In the genomic region with DNA sequence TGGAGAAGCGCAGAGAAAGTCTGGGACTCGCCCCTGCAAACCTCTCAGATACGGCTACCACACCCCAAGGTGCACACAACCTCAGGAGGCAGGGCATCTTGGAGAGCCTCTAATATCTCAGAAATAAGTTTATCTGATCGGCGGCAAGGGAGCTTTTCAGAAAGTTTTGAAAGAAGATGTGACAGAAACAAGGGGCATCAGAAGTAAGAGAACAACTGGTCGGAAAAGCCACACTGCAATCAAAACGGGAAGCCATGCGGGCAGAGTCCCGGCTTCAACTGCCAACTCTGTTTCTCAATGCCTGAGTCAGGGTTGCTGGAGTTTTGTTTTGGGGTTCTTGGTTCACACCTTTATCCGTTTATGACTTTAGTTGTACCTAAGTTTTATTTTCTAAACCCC, we compare ENCODE assay signal across 8 mouse cellular contexts. TPM values are rescaled to one million over a fixed set of nuclear protein-coding genes. Genes with fewer than 3 reads are reported as not detected.
DNase-seq lines count a peak whose midpoint lies in the region; ATAC-seq and TF ChIP-seq lines count a peak whose summit lies in the region.

No protein-coding gene starts in this region.

- H3K79me2 ChIP-seq in heart, adult 2 months (replicated peaks; ENCODE audit: control insufficient read depth, insufficient read depth, low read length), result peaks cover 2% of the 10 kb centered on the region

- in situ Hi-C loops in ES-E14 (cut with MboI; ENCODE audit: low sequenced_read_pairs in 2 of 2, unreplicated experiment in 2 of 2), result no loop called here

- under 1% methylated on average over 10 of the region's 10 CpGs for WGBS in heart, adult 2 months
- 17% methylated on average over 10 of the region's 10 CpGs for WGBS in hindbrain, embryonic 10.5 days

- no peak for TF ChIP-seq CTCF in heart, adult 2 months (IDR thresholded peaks at IDR 0.05)

- H3K27me3 ChIP-seq in heart, adult 2 months (ENCODE audit: control insufficient read depth, insufficient read depth, low read length), result no peaks in the 10 kb centered on the region
- peaks cover 66% of the 10 kb centered on the region for H3K27me3 ChIP-seq in hindbrain, embryonic 10.5 days (ENCODE audit: insufficient read depth, poor library complexity, severe bottlenecking)

- intact Hi-C loops in heart, adult 2 months (cut with DNase I), result loop anchor here (2.0 kb wide), 1 partner anchor 22 kb away; no protein-coding TSS in a partner anchor

- no peak for TF ChIP-seq EP300 in heart, adult 2 months (IDR thresholded peaks at IDR 0.05; ENCODE audit: insufficient read depth, low read depth, low read length)

- H3K9ac ChIP-seq in heart, adult 2 months (ENCODE audit: low read depth, low read length), result peak overlapping the region; percentile 97
- no peak overlapping the region for H3K9ac ChIP-seq in ES-E14 (ENCODE audit: insufficient read depth, low read depth, low read length, poor library complexity, severe bottlenecking)

- DNase-seq in heart, adult 2 months, result no peak
- no peak for DNase-seq in heart, adult 8-10 months (ENCODE audit: low spot score)
- DNase-seq in ES-E14 (ENCODE audit: low read depth, low spot score), result no peak
- DNase-seq in hindbrain, embryonic 10.5 days (ENCODE audit: low spot score), result no peak
- no peak for DNase-seq in urinary bladder, adult 18-20 months (ENCODE audit: low spot score in 2 of 2)
- no peak for DNase-seq in cerebellum, adult 11-12 months
- no peak for DNase-seq in layer of hippocampus, postnatal 10 days (ENCODE audit: low spot score in 2 of 2)

- TF ChIP-seq POLR2A in heart, adult 2 months (IDR thresholded peaks at IDR 0.05; ENCODE audit: insufficient read depth, low read depth, low read length), result no peak

- peak overlapping the region; percentile 86 for H3K4me3 ChIP-seq in heart, adult 2 months
- peak overlapping the region; percentile 70 to 89; a peak in 3 of 4 replicates for H3K4me3 ChIP-seq in ES-E14 (ENCODE audit: insufficient read depth in 1 of 2, low read depth in 1 of 2, low read length in 2 of 2, poor library complexity in 1 of 2, severe bottlenecking in 1 of 2)
- peak overlapping the region; percentile 71 for H3K4me3 ChIP-seq in hindbrain, embryonic 10.5 days

- peak; percentile 41 for ATAC-seq in megakaryocyte, adult 5-6 weeks (ENCODE audit: poor library complexity, severe bottlenecking)

- no peaks in the 10 kb centered on the region for H3K9me3 ChIP-seq in ES-E14 (ENCODE audit: control insufficient read depth, insufficient read depth, low read depth, low read length)
- H3K9me3 ChIP-seq in hindbrain, embryonic 10.5 days, result no peaks in the 10 kb centered on the region

- H3K36me3 ChIP-seq in heart, adult 2 months (ENCODE audit: control insufficient read depth, insufficient read depth, low read length), result peaks cover 23% of the 10 kb centered on the region
- no peaks in the 10 kb centered on the region for H3K36me3 ChIP-seq in ES-E14 (ENCODE audit: control insufficient read depth, insufficient read depth, low read length, poor library complexity, severe bottlenecking)
- no peaks in the 10 kb centered on the region for H3K36me3 ChIP-seq in hindbrain, embryonic 10.5 days

- peak overlapping the region; percentile 98 for H3K27ac ChIP-seq in heart, adult 2 months
- H3K27ac ChIP-seq in ES-E14 (ENCODE audit: insufficient read depth, low read depth, low read length, poor library complexity, severe bottlenecking), result no peak overlapping the region
- peak overlapping the region; percentile 84; the same call in 1 of the 2 replicates for H3K27ac ChIP-seq in hindbrain, embryonic 10.5 days

- H3K4me1 ChIP-seq in heart, adult 2 months (ENCODE audit: control insufficient read depth, insufficient read depth, low read length), result peaks cover 33% of the 10 kb centered on the region
- peaks cover 2 to 5% of the 10 kb centered on the region in 2 experiments; a peak in 3 of 4 replicates for H3K4me1 ChIP-seq in ES-E14 (ENCODE audit: control insufficient read depth in 2 of 2, insufficient read depth in 2 of 2, low read length in 2 of 2, poor library complexity in 1 of 2)
- H3K4me1 ChIP-seq in hindbrain, embryonic 10.5 days (replicated peaks), result peaks cover 31% of the 10 kb centered on the region

TF ChIP-seq in ES-E14, 5 proteins besides CTCF, POLR2A, EP300 and RAD21:
- TF ChIP-seq HCFC1 (IDR thresholded peaks at IDR 0.05; ENCODE audit: borderline replicate concordance, insufficient read depth, low read length) (no peak), ZC3H11A (IDR thresholded peaks at IDR 0.05; ENCODE audit: borderline replicate concordance, low read depth, low read length) (no peak), CHD2 (IDR thresholded peaks at IDR 0.05; ENCODE audit: low read depth, low read length) (no peak), MAFK (IDR thresholded peaks at IDR 0.05; ENCODE audit: insufficient read depth, low read depth, low read length) (no peak), ZNF384 (IDR thresholded peaks at IDR 0.05; ENCODE audit: low read depth, low read length) (no peak)

RNA-seq across cellular contexts. Expression of a gene that starts 2.3 kb away (rescaled TPM):
- 10 to 100 TPM; 68.7 to 81.5 TPM for total RNA-seq in heart, adult 2 months (2021)
- 57.2 and 86.2 TPM in 2 replicates for polyA plus RNA-seq in heart, adult 2 months (2012; rRNA removed)
- 10 to 100 TPM; 64.0 to 99.3 (median 73.2) TPM for total RNA-seq in heart, adult 8-10 months (2022)
- total RNA-seq in ES-E14 (2012; rRNA removed), result 1.5 and 5.4 TPM in 2 replicates
- polyA plus RNA-seq in hindbrain, embryonic 10.5 days (2016; fragmentation: Nextera tagmentation; extraction: Ambion mirVana), result 11.2 and 11.4 TPM in 2 replicates
- total RNA-seq in megakaryocyte, adult 5-6 weeks (2015), result 82.1 and 88.8 TPM in 2 replicates
- total RNA-seq in megakaryocyte, adult 5-6 weeks (2017), result 184 and 199 TPM in 2 replicates
- total RNA-seq in layer of hippocampus, postnatal 10 days (2021), result 1 to 10 TPM; 6.8 to 6.9 TPM

RNA-seq across cellular contexts. Expression of a gene that starts 56.3 kb away (rescaled TPM):
- total RNA-seq in heart, adult 2 months (2021), result 10 to 100 TPM; 85.7 to 93.3 TPM
- polyA plus RNA-seq in heart, adult 2 months (2012; rRNA removed), result 77.2 and 121 TPM in 2 replicates
- total RNA-seq in heart, adult 8-10 months (2022), result 100 to 1,000 TPM in 3 of 4 experiments, 10 to 100 TPM in 1; 98.7 to 109 (median 103) TPM
- 15.7 and 20.0 TPM in 2 replicates for total RNA-seq in ES-E14 (2012; rRNA removed)
- polyA plus RNA-seq in hindbrain, embryonic 10.5 days (2016; fragmentation: Nextera tagmentation; extraction: Ambion mirVana), result 30.0 and 40.7 TPM in 2 replicates
- 263 and 307 TPM in 2 replicates for total RNA-seq in megakaryocyte, adult 5-6 weeks (2015)
- 140 and 147 TPM in 2 replicates for total RNA-seq in megakaryocyte, adult 5-6 weeks (2017)
- total RNA-seq in layer of hippocampus, postnatal 10 days (2021), result 10 to 100 TPM; 18.7 to 23.7 TPM

Comparison
In these comparisons a context has a peak if more than half of its experiments do, and no peak if none do; other contexts are left out.
1. RNA of a gene that starts 2.3 kb away (total RNA-seq): 82.1 to 199 TPM in megakaryocyte, adult 5-6 weeks, 68.7 to 81.5 TPM in heart, adult 2 months and 64.0 to 99.3 TPM in heart, adult 8-10 months; 6.8 to 6.9 TPM in layer of hippocampus, postnatal 10 days and 1.5 to 5.4 TPM in ES-E14; every median in the first group is over 4 times any median in the second.
2. Peak in every context shown above with its lines, with median percentiles within 50 percentile points of each other: H3K4me3 ChIP-seq.